Mouse (Mus musculus): Measurements from ENCODE around the gene Gstp3. TPM values are rescaled to one million over a fixed set of nuclear protein-coding genes. Genes with fewer than 3 reads are reported as not detected.

Gene Gstp3
- polyA plus RNA-seq (2015; fragmentation: Nextera tagmentation; extraction: Ambion mirVana), result 10.3 and 13.9 TPM in 2 replicates

- DNase-seq (ENCODE audit: low spot score), result peak; percentile 62
Measured at GRCm38 (mm10) chr19:4059069-4059740, at the start of gene Gstp3. Gene Gstp3 (minus strand): TSS chr19:4059569.

DNA sequence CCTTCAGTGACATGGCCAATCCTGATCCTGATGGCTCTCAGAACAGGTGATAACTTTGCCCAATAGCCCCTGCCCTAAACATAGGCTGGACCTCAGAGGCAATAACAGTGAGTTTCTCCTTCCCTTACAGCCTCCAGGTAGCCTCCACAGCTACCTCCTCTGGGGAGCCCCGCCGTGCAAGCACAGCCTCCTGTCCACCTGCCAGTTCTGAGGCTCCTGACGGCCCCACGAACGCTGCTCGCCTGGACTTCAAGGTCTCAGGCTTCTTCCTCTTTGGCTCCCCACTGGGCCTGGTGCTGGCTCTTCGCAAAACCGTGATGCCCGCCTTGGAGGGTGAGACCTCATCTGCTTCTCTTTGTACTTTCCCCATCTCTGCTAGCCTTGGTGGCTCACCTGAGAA lies 49.2 kb upstream of the Gstp3 start:
- no peak for DNase-seq (ENCODE audit: low spot score)

DNA sequence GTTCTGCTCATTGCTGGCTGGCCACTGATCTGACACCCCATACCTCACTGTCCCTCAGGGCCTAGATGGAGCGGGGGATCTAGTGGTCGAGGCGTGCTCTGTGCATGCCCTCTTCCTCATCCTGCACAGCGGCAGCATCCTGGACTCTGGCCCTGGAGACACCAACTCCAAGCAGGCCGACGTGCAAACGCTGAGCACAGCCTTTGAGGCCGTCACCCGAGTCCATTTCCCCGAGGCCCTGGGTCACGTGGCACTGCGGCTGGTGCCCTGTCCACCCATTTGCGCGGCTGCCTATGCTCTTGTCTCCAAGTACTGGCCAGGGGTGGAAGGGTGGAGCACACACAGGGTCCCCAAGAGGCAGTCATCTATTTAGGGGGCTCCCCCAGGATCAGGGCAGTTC lies 47.3 kb upstream of the Gstp3 start:
- no peak for DNase-seq (ENCODE audit: low spot score)

DNA sequence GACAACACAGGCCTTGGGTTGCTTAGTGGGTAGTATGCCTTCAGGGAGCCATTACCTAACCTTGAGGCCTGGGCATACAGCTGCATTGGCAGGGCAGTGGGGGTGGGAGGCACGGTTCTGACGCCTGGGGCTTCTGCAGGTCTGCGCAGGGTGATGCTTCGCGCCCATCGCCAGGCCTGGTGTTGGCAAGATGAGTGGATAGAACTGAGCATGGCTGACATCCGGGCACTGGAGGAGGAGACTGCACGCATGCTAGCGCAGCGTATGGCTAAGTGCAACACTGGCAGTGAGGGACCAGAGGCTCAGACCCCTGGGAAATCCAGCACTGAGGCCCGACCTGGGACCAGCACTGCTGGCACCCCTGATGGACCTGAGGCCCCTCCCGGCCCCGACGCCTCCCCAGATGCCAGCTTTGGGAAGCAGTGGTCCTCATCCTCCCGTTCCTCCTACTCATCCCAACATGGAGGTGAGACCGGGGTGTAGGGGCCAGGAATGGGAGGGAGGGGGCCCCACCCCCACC lies 45.4 kb upstream of the Gstp3 start:
- no peak for DNase-seq (ENCODE audit: low spot score)

- peak; percentile 85 for DNase-seq (ENCODE audit: low spot score)
Measured at GRCm38 (mm10) chr19:4103792-4104191, 44.4 kb upstream of the Gstp3 start.

DNA sequence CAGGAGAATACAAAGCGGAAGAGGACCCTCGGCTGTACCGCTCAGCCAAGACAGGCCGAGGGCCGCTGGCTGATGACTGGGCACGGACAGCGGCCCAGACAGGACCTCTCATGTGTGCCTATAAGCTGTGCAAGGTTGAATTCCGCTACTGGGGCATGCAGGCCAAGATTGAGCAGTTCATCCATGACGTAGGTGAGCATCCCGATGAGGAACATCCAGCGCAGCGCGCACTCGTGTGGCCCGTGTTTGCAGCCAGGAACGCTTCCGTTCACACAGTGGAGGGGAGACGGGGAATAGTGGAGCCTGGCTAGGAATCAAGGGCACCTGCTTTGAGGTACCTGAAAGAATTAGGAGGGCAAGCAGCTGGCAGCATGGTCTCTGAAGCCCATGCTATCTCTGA lies 43.9 kb upstream of the Gstp3 start:
- no peak for DNase-seq (ENCODE audit: low spot score)

DNA sequence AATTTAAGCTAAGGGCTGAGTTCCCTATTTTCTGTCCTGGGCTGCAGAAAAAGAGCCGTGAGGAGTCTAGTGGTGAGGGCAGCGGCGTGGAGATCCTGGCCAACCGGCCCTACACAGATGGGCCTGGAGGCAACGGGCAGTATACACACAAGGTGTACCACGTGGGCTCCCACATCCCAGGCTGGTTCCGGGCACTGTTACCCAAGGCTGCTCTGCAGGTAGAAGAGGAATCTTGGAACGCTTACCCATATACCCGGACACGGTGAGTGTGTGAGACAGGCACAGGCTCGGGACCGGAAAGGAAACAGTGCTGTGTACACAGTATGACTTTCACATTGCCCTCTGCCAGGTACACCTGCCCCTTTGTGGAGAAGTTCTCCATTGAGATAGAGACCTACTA lies 43.3 kb upstream of the Gstp3 start:
- DNase-seq (ENCODE audit: low spot score), result no peak

- no peak for DNase-seq (ENCODE audit: low spot score)
Measured at GRCm38 (mm10) chr19:4102049-4102448, 42.7 kb upstream of the Gstp3 start.

DNA sequence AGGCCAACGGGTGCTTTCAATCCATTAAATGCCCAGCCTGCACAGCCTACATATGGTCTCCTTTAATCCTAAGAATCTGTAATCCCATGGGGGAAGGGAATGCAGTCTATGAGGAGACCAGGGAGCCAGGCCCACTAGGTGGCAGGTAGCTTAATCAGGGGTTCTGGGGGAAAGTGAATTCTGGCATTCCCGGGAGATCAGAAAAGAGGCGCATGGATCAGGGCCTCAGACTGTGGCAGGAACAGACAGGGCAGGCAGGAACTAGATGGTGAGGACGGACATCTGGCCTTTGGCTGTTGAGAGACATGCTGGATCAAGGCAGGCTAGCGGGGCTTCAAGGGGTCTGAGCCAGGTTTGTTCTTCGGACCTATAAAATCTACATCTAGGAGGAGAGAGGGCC lies 42.1 kb upstream of the Gstp3 start:
- DNase-seq (ENCODE audit: low spot score), result no peak

DNA sequence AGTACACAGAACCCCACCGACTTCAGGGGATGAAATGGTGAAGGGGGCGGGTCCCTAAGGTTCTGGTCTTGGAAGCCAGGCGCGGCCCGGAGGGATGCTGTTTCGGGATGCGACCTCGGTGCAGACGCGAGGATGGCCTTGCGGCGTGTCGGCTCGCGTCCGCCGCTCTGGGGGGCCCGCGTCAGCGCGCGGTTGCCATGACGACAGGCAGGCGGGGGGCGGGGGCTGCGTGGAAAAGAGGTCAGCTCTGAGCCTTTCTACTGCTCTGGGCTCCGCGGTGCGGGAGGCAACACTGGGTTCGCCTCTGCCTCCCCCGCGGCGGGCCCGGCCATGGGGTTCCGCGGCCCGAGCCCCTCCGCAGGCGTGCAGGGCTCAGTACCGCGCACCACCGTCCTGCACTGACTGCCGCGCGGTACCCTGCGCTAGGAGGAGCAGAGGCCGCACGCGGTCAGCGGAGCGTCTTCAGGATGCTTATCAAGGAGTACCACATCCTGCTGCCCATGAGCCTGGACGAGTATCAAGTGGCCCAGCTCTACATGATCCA lies 41.4 kb upstream of the Gstp3 start:
- peak; percentile 77 for DNase-seq (ENCODE audit: low spot score)

GRCm38 (mm10) chr19:4099837-4100717 lies 40.7 kb upstream of the Gstp3 start, which contains the start of gene Pitpnm1:
Gene Pitpnm1 (plus strand): TSS chr19:4099998.
- peak; percentile 62 for DNase-seq (ENCODE audit: low spot score)

GRCm38 (mm10) chr19:4099056-4099455 lies 39.7 kb upstream of the Gstp3 start:
- DNase-seq (ENCODE audit: low spot score), result peak; percentile 93

- DNase-seq (ENCODE audit: low spot score), result no peak
Measured at GRCm38 (mm10) chr19:4098426-4098825, 39.1 kb upstream of the Gstp3 start.

DNA sequence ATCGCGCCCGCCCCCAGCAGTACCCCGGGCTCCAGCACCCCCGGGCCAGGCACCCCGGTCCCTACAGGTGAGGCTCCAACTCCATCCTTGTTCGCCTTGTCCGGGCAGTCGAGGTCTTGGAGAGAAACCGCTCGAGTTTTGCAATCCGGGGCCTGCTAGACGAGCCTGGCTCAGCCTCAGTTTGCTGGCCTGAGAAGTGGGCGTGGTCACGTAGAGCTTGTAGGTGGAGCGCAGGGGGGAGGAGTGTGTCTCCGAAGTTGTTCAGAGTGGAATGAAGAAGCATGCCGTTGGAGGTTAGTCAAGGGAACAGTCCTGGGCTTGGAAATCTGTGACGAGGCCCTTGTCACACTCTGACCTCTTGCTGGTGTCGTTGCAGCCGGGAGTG lies 38.1 kb upstream of the Gstp3 start:
- DNase-seq (ENCODE audit: low spot score), result no peak

DNA sequence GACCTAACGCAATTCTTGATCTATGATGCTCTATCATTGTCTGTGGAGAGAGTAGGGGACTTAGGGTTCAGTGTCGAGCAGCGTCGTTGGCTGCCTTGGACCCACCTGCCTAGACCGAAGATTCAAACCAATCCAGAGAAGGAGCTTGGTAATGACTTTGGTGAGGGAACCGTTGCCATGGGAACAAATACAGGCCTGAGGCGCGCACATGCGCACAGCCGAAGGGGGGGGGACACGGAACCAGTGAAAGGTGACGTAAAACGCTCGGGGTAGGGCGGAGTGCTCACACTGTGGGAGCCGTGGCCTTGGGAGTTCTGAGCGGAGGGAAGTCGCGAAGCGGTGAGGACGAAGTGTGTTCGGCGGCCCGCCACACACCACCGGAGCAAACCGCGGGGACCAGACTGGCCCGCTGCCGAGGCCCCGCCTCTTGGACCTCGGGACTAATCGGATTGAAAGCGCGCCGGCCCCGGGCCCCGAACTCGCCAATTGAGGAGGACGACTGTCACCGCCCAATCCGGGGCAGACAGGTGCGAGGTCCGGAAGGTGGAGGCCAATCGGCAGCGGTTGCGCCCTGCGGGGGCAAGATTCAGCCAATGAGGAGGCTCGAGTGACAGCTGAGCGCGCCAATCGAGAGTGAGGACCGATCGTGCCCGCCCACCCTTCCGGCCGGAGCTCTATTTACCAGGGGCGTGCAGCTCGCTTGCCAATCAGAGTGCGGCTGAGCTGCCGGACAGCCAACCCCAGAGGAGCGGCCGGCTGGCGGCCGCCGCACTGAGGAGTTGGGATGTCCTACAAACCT lies 37.5 kb upstream of the Gstp3 start, which contains the start of gene Cdk2ap2:
Gene Cdk2ap2, plus strand, starts transcription at position 541 of the 799 bp plus-strand sequence.
- peak; percentile 98 for DNase-seq (ENCODE audit: low spot score)

DNA sequence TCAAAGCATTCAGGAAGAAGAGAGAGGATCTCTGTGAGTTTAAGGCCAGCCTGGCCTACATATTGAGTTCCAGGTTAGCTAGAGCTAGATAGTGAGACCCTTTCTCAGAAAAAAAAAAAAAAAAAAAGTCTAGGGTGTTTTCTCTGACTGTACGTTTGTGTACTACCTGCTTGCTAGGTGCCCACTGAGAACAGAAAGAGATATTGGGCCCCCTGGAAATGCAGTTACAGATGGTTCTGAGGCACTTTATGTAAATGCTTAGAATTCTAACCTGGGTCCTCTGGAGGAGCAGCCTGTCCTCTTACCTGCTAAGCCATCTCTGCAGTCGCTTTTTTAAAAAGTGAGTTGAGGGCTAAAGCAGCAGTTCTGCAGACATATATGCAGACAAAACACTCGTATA lies 36.4 kb upstream of the Gstp3 start:
- no peak for DNase-seq (ENCODE audit: low spot score)

DNA sequence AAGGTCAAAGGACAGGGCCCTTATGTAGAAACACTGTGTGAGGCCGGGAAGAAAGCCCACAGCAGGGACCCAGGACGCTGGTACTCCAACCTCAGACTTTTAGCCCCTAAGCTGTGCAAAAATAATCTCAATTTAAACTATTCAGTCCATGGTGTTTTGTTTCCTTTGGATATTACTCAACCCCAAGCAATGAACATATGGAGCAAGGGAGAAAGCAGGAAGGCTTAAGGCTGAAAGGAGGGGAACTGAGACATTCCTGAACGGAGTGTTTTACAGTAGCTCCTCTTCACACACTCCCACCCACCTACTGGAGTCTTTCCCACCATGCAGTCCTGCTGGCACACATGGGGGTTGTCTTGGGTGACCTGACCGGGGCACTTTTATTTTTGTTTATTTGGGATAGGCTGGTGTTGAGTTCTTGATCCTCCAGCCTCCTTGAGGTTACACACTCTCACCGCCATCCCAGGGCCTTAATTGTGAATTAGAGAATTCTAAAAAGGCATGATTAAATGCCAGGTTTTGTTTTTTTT lies 35.5 kb upstream of the Gstp3 start:
- no peak for DNase-seq (ENCODE audit: low spot score)

- no peak for DNase-seq (ENCODE audit: low spot score)
Measured at GRCm38 (mm10) chr19:4094348-4094747, 35.0 kb upstream of the Gstp3 start.

DNA sequence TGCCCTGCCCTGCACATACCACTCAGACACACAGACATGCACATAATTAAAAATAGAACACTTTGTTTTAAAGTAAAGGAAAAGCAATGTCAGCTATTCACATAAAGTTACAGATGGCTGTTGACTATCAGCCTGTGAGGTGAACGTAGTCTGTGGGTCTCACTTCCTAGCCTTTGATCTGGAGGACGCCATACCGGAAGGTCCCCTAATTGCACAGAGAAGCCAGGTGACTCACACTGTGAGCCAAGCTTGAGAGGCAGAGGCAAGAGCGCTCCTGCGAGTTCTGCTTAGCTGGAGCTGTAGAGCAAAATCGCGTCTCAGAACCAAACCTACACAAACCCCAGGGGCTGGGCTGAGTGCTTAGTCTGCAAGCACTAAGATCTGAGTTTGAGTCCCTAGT lies 34.4 kb upstream of the Gstp3 start:
- DNase-seq (ENCODE audit: low spot score), result peak; percentile 45

DNA sequence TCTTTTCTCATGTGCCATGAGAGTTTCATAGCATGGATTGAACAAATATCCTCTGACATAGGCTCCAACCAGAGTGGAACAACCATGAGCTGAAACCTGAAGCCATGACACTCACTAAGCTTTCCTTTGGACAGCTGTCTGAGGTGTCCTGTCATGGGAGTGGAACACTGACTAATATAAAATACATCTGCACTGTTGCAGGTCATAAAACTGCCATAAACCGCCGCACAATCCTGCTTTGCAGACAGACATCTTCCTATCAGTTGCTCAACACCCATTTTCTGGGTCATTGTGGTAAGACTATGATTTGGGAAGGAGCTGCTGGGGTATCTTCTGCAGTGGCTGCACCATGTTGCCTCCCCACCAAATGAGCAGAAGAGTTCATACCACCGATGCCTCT lies 33.4 kb upstream of the Gstp3 start:
- DNase-seq (ENCODE audit: low spot score), result no peak

DNA sequence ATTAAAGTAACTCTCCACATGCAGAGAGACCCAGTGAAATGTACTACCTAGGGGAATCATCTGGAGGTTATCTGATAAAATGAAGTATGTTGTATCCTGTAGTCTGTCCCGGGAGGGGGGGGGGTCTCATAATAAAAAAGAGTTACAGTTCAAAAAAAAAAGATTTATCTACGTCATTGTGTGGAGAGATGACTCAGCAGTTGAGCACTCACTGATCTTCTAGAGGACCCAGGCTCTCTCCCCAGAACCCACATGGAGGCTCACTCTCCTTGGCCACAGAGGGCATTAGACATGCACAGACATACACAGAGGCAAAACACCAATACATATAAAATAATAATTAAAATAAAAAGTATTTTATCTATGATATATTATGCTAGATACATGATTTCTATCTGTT lies 32.0 kb upstream of the Gstp3 start:
- DNase-seq (ENCODE audit: low spot score), result no peak

Data from thymus, postnatal 0 days (tissue).